Mouse (Mus musculus) c-Kit-positive CD71-positive TER-119-negative erythroid progenitor cells, embryonic 14.5 days (primary cell): ENCODE data around the gene Prr5l.

Experiments used
- DNase-seq: peaks from one replicate; pipeline ENCODE4 v3.0.0-alpha.2; 2013; ENCODE audit warnings: low read depth

Prr5l gene

DNA sequence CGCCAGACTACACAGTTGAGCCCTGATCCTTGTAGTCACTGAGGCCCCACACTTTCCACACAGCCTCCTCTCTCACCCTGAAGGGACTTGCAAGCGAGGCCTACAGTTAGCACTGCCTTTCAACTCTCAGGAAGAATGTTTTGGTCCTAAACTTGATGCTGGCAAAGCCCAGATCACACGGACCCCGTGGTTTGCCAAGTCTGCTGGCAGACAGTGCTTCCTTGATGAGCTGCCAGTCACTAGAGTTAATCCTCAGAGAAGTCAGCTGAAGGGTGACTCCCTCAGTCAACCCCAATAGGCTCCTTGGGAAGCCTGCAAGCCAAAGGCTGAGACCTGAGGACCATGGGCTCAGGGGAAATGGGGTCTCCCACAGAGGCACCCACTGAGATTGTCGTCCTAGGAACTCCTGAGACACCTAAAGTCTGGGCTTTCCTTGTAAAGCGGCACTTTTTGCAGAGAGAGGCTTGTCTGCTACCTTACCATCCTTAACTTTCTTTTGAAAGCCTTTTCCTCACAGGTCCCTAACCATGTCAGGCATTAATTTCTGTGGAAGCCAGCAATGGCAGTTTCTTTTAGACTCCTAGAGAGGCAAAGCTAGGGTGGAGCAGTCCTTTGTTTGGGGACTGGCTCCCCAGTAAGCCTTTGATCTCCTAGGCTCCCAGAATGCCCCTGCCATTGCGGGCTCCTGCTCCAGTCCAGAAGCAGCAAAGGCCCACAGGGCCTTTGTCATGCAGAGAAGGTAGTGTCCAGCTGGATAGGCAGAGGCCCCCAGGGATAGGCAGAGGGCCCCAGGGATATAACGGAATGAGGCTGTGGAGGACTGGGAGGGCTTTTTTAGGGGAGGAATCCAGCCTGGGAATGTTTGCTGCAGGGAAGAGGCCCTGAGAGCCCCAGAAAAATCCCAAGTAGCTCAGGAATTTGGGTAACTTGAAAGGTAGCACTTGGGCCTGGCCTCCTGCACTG is 160.2 kb downstream of the Prr5l start:
- DNase-seq: no peak

DNA sequence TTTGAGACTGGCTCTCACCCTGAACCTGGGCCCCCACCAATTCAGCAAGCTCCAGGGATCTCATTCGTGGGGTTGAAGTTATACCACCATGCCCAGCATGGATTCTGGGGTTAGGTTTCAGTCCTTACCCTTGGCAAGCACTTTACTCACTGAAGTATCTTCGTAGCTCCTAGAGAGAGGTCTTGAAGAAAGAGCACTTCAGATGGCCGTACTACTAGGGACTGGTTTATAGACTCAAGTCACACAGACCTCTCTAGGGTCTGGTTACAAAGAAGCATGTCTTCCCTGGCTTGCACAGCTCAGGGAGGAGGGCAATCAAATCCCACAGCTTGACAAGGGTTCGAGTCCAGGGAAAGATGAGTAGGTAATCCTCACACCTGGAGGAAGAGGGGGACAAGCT is 161.0 kb downstream of the Prr5l start:
- no peak for DNase-seq

DNA sequence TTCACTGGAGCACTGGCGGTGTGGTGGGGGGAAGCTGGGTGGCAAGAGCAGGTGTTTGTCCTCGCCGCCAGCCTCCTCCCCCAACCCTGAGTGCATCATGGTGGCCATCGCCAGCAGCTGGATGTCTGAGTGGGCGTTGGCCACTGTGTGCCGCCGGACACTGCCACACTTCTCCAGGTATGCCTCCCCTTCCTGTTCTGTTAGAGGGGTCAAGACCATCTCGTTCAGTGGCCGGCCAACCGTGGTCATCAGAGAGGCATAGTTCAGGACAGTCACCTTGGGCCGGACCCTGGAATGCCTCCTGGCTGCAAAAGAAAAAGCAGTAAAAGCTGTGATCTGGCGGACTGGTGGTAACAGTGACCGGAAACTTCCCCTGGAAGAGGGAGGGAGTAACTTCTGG is 165.7 kb downstream of the Prr5l start:
- no peak for DNase-seq

GRCm38 (mm10) chr2:101715650-101716323 is 167.0 kb downstream of the Prr5l start:
- DNase-seq: peak; percentile 5

DNA sequence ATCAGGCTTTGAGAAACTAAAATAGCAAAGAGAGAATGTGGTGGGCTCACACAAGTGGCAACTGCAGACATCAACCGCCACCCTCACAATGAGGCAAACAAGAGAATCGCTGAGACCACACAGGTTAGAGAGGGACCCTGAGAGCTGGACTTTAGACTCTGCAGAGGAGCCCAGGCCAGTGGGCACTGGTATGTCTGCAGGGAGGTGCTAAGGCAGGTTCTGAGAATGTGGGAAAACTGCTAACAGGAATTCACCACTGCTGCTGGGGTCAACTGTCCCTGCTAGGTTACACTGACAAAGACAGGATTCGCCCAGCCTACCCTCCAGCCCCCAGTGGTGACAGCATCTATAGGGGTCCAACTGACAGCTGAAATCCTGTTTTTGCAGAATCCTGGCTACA is 171.2 kb downstream of the Prr5l start:
- no peak for DNase-seq

DNA sequence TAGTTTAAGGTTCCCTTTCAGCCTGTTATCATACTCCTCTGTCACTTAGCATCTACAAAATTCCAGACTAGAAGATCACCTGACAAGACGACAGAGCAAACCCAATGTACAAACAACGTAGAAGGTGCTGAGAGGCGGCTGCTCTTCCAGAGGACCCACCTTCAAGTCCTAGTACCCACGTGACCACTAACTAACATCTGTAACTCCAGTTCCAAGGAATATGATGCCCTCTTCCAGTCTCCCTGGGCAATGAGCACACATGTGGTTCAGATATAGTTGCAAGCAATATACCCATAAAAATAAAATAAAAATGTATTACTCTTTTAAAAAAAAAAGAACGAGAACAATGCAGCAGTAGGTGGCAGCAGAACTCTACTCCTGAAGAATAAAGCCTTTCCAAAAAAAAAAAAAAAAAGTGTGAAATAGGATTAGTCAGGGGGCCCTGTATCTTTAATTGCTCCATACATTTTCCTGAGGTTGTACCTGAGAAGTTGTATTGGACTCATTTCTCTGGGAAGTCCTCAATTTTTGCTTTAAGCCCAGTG is 176.8 kb downstream of the Prr5l start:
- no peak for DNase-seq

DNA sequence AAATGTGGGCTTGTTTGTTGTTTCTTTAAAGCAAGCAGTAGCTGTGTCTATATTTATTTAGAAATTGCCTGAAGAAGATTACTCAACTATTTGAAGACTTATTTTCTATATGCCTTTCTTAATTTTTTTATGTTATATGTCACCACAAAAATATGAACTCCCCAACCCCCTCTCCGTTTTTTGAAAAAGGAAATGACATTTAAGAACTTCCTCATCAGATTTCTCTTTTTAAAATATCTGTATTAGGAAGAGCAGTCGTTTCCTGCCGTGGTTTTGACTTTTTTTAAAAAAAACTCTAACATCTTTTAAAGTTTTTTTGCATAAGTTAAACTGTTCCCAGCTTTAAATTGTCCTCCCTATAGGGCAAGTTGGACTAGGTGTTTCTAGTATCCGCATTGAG is 183.5 kb downstream of the Prr5l start:
- DNase-seq: no peak

GRCm38 (mm10) chr2:101695584-101695983 is 187.2 kb downstream of the Prr5l start:
- DNase-seq: no peak

DNA sequence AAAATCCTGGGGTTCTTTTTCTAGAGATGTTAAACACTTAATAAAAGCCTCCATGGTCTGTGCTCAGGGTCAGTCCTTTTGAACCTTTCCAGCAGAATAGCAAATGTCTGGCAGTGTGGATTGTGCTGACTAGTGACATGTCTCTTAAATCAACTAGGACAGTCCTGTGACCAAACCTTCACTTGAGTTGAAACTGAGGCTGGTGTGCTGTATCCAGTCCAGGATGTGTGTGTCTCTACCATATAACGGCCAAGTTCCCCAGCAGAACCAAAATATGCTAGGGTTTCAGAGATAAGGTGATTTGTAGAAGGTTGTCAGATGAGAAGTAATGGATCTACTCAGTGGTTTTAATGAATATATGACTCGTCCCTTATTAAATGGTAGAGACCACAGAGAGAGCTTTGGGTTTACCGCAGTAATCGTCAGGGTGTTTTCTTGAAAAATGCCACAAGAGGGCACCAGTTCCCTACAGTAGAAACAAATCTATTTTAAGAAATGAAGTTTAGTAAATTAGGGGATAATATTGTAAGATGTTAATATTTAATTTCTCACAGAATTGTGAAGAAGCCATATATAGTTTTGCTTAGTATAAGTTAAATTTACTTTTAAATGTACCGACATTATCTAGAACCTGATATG is 189.1 kb downstream of the Prr5l start:
- DNase-seq: no peak

DNA sequence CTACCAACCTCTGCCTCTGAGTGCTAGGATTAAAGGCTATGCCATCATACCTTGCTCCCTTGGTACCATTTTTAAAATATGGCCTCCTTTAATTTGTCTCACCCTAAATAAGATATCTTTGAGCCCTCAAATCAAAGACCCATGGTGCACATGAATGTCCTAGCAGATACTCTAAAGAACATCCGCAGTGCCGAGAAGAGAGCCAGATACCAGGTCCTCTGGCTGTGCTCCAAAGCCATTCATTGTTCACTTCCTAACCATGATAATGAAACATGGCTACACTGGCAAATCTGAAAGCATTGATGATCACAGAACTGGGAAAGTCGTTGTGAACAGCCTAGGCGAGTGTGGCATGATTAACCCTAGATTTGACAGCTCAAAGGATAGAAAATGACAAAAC is 189.8 kb downstream of the Prr5l start:
- DNase-seq: no peak

GRCm38 (mm10) chr2:101690252-101690827 is 192.5 kb downstream of the Prr5l start:
- DNase-seq: no peak

GRCm38 (mm10) chr2:101688011-101688410 is 194.8 kb downstream of the Prr5l start:
- no peak for DNase-seq

DNA sequence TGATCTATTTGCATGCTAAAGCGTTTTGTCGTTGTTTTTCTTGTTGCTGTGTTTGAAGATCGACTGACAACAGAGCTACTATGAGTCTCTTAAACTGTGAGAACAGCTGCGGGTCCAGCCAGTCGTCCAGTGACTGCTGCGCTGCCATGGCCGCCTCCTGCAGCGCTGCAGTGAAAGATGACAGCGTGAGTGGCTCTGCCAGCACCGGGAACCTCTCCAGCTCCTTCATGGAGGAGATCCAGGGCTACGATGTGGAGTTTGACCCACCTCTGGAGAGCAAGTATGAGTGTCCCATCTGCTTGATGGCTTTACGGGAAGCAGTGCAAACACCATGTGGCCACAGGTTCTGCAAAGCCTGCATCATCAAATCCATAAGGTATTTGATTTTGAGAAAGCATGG is 198.4 kb downstream of the Prr5l start:
- DNase-seq: no peak

DNA sequence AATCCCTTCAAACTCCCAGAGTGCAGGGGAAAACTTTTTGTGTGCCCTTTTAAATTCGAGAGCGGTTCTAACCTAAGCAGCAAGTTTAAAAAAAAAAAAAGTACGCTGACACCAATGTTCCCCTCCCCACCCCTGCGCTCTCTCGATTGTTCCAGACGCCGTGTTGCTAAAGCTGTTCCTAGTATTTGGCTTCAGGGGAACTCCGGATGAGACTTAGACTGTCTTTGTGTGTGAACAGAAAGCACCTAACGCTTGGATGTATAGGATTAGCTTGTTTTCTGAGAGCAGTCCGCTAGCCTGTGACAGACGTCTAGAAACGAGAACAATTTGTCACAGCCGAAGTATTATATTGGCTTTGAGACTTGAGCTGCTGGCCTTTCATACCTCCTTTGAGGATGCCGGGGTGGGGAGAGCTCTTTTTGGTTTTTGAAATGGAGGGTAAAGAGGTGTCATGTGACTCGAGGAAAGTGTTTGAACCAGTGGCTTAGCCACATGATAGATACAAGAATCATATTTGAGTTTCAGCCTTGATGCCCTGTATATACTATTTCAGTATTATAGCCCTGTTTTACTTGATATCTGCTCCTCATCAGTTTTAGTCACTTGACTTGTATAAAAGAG is 203.6 kb downstream of the Prr5l start:
- DNase-seq: peak; percentile 73

DNA sequence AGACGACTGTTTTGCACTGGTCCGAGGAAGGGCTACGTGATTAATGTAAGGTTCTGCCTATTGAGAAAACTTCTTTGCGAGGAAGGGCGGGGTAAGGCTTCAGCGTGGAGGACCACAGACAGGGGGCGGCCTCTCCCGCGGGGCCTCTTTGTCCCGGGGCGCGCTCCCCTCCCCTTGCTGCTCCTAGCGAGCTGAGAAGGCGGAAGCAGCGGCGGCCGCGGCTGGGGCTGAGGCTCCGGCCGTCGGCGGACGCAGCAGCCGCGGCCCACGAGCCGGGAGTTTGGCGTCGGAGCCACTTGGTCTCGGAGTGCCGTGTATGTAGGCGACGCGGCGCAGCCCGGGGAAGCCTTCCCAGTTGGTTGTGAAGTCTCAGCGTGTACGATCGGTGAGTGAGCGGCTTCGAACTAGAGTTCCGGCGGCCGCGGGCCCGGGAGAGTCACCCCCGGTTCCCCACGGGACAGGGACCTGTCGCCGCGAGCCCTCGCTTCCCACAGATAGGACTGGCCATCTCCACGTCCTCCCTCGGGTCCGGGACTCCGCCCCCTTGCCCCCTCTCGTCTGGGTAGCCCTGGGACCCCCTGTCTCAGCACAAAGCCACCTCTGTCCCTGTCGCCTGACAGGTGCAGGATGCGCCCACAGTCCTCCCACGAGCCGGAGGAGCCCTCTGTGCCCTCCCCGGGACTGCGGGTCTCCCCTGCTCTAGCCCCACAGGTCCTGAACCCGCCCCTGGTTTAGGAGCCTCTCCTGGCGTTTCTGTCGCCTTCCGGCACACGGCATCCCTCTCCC is 204.4 kb downstream of the Prr5l start, which contains the start of gene Traf6:
Traf6 (plus strand) TSS at position 194 of the 786 bp plus-strand sequence.
- DNase-seq: peak; percentile 75

- DNase-seq: no peak
These were observed 209.3 kb downstream of the Prr5l start for GRCm38 (mm10) chr2:101673547-101673946.

GRCm38 (mm10) chr2:101668751-101669150 is 214.1 kb downstream of the Prr5l start:
- DNase-seq: no peak

DNA sequence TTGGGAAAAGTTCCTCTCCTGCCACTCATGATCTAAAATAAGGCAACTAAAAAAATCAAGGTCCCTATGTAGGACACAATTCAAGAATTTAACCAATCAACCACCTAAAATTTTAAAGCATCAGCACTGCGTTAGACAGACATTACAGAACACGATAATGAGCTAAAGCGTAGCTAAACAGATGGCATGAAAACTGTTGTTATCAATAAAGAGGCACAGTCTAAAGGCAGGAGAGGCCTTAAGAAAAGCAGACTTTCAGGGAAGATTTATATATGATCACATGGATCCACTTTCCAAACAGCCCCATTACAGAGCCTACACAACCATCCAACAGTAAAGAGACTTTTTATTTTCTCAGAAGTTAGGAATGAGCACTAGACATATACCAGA is 217.1 kb downstream of the Prr5l start:
- no peak for DNase-seq

DNA sequence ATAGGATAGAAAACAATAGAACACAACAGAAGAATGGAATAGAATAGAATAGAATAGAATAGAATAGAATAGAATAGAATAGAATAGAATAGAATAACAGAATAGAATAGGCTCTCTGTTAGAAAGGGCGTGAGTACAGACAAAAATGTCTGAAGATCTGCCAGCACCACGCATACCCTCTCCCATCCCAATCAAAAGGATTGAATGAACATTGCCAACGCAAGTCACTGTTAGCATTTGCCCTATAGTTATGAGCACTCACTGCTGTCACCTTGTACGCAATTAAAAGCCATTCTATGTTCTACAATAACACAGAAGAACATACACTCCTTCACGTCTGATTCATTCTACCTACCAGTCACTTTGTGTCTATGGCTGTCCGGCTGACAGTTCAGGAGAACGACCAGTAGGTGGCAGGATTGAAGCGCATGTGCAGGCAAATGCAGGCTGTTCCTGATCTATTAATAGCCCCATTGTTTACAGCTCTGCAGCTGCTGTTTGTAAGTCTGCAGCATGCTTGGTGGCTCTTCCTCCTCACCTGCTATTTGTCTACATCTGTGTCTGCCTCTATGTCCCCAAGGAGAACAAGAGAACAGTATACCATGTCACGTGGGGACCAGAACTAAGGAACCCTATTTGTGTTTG is 217.6 kb downstream of the Prr5l start:
- peak; percentile 46 for DNase-seq
